Comparison of ENCODE assay signal across 35 mouse cellular contexts in the genomic region with DNA sequence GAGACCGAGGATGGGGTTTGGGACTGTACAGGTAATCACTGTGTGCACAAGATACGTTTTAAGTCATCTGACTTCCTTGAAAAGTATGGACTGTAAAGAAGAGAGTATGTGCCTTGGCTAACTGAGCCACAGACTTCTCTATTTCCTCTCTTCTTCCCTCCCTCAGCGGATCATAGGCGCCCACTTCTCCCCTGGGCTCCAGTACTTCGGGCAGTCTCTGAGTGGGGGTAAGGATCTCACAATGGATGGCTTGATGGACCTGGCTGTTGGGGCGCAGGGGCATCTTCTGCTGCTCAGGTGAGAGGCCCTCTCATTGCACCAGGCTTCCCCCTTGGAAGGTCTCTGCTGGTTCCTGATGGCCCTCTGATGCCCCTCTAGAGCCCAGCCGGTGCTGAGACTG. TPM values are rescaled to one million over a fixed set of nuclear protein-coding genes. Genes with fewer than 3 reads are reported as not detected.
"Had no signal": no experiment of that assay in that cellular context is flagged by ENCODE, and none has a peak within 500 bp of the region (broad histone marks: within the 10 kb centered on the region; RNA-seq: fewer than 3 reads in every experiment).

No protein-coding gene starts in this region.

- DNase-seq: gastrocnemius, adult 2 months; gastrocnemius, postnatal 10 days; gastrocnemius, postnatal 25 days; heart, adult 2 months; heart, postnatal 4 days; kidney, adult 18-20 months; kidney, adult 8-10 months; kidney, postnatal 10 days; kidney, postnatal 25 days; kidney, postnatal 4 days; liver had no signal

- H3K4me1 ChIP-seq: heart, embryonic 13.5 days; heart, embryonic 15.5 days; hindbrain, embryonic 10.5 days; hindbrain, embryonic 12.5 days; intestine, embryonic 15.5 days; limb, embryonic 10.5 days; limb, embryonic 12.5 days had no signal

- H3K4me3 ChIP-seq: gastrocnemius, adult 2 months; heart, adult 2 months; heart, embryonic 13.5 days; heart, embryonic 15.5 days; hindbrain, embryonic 10.5 days; hindbrain, embryonic 12.5 days; intestine, embryonic 15.5 days; layer of hippocampus, adult 2 months; left cerebral cortex, adult 2 months; limb, embryonic 10.5 days; limb, embryonic 12.5 days had no signal

RNA-seq across cellular contexts. Expression of gene Itgax, which starts 21.9 kb away (rescaled TPM):
- total RNA-seq: layer of hippocampus, postnatal 10 days had no signal
- polyA plus RNA-seq: hindbrain, embryonic 10.5 days; hindbrain, embryonic 14.5 days; limb, embryonic 10.5 days; limb, embryonic 12.5 days had no signal

RNA-seq across cellular contexts. Expression of gene Gm49368, which starts 45.0 kb away (rescaled TPM):
- total RNA-seq: gastrocnemius, adult 2 months; gastrocnemius, postnatal 10 days; gastrocnemius, postnatal 25 days; gastrocnemius, postnatal 4 days; granulocyte monocyte progenitor cell, adult 5-6 weeks; heart, postnatal 25 days; heart, postnatal 4 days; layer of hippocampus, adult 2 months; layer of hippocampus, postnatal 10 days; layer of hippocampus, postnatal 25 days; left cerebral cortex, adult 2 months; left cerebral cortex, postnatal 36 days had no signal
- polyA plus RNA-seq: heart, adult 2 months; heart, embryonic 11.5 days; heart, embryonic 13.5 days; heart, embryonic 15.5 days; heart, postnatal 0 days; hindbrain, embryonic 12.5 days; hindbrain, embryonic 14.5 days; hindbrain, embryonic 16.5 days; intestine, embryonic 15.5 days; intestine, postnatal 0 days; kidney, embryonic 14.5 days; kidney, embryonic 16.5 days; limb, embryonic 10.5 days; limb, embryonic 12.5 days had no signal

RNA-seq across cellular contexts. Expression of gene Itgad, which starts 46.7 kb away (rescaled TPM):
- total RNA-seq: gastrocnemius, adult 2 months; gastrocnemius, postnatal 25 days; gastrocnemius, postnatal 4 days; heart, postnatal 25 days; left cerebral cortex, adult 2 months; left cerebral cortex, postnatal 14 days had no signal
- polyA plus RNA-seq: heart, embryonic 11.5 days; hindbrain, embryonic 10.5 days; hindbrain, embryonic 12.5 days; hindbrain, embryonic 14.5 days; hindbrain, embryonic 16.5 days; intestine, embryonic 15.5 days; intestine, postnatal 0 days; kidney, embryonic 14.5 days; kidney, embryonic 16.5 days; limb, embryonic 10.5 days; limb, embryonic 12.5 days; limb, embryonic 14.5 days had no signal
